Mouse (Mus musculus) right cerebral cortex, postnatal 36 days (tissue): ENCODE results near the gene Ugt1a6b.

Experiments used
- DNase-seq, 2 experiments: peaks; one replicate each; pipeline ENCODE4 v3.0.0; 2022; ENCODE audit warnings: low spot score in 2 of 2, mixed read lengths in 1 of 2

The Ugt1a6b gene

DNA sequence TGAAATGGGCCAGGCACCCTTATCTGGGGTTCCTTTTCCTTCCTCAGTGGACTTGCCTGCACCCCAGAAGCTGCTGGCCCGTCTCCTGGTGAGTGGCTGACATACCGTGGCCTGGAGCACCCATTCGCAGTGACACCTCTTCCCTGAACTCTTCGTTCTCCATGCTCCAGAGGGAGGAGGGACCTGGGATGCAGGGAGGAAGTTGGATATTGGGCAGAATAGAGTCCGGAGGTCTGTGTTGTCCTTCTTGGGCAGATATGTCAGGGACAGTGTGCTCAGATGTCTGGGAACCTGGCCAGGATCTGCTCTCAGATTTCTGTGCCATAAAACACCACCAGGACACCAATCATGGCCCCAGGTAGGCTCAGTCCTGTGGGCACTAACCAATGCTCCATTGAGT lies 137.0 kb downstream of the Ugt1a6b start:
- DNase-seq = no peak

DNA sequence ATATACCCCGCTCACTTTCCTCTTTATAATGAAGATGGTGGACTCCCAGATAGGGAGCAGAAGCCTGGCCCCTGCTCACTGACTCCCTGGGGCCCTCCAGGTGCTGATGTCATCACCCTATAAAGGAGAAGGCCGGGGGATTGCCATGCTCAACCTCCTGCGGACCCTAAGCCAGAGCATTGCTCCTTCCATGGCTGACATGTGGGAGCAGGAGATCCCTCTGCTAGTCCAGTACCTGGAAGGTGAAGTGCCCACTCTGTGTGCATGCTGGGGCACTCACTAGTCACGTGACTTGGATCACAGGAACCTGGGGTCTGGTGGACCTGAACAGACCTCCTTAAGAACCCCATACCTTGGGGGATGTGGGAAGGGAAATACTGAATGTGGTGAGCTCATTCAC lies 137.5 kb downstream of the Ugt1a6b start:
- no peak for DNase-seq

DNA sequence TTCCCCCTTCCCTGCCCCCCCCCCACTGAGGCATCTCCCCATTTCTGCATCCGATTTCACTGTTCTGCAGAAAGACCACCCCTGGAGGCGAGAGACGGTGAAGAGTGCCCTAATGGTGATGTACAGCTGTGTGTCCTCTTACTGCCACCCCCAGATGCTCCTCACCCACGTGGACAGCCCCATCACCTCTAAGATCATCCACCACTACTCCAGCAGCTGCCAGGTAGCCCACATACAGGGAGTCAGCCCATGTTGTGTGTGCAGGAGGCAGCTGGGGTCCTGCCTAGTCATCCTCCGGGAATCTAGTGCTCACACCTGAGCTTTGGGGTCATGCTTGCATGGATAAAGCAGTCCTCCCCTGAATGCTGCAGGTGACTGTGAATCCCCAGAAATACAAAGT lies 140.8 kb downstream of the Ugt1a6b start:
- DNase-seq = no peak

DNA sequence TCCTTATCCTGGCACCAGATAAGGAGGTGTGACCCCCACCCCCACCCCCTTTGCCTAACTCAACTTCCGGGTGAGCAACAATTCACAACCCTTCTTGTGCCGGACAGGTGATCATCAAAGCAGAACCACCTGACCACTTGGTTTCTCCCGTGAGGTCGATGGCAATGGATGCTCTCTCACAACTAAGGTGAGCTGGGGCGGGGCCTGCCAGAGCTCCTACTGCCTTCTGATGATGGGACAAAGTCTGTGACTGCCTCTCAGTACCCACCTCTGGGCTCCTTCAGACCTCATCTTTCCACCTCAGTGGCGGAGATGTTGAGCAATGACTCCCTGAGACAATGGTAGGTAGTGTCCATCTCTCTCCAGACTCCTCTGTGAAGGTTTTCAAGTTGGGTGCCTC lies 142.8 kb downstream of the Ugt1a6b start:
- no peak for DNase-seq

DNA sequence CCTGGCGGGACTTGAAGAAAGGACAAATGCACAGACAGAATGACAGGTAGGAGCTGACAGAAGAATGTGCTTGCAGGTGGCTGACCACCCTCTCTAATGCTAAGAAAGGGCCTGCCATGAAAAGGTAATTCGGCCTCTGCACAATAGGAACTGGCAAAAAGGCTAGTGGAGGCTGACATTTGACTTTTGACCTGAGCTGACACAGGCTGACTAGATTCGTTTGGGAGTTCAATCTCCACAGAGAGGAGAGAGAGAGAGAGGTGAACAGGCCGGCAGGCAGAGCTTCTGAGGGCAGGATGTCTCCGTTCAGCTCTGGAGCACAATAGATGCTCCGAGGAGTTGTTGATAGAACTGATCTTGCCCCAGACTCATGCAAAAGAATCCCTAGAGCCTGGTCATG lies 143.3 kb downstream of the Ugt1a6b start:
- DNase-seq = no peak

DNA sequence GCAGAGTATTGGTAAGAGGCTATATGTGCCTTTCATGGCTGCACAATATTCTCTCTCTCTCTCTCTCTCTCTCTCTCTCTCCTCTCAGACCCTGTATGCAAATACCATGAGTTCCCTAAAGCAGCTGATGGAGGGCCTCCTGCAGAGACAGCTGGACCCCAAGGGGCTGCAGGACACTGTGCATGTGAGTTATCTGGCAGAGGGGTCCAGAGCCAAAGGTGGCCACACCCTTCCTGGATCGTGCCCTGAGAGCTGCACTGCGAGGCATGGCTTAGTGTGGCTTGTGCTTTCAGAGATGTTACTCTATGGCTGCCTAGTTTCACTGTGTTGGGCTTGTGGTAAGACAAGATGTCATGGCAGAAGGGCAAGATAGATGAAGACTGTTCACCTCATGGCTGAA lies 144.6 kb downstream of the Ugt1a6b start:
- DNase-seq = no peak

DNA sequence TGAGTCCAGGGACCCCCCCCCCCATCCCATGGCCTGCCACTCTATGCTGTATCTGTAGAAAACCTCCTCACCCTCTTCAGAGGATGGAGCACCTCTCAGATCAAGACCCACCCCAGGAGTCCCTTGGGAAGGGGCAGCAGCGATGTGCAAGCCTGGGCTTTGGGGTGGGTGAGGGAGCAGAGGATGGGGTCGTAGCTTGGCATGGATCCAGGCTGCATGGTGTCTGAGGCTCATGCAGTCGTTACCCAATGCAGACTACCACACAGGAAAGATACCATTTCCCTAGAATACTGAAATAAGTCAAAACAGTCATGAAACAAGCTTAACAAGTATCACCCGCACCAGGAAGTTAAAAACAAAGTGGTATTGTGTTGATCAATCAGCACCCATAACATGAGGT lies 145.6 kb downstream of the Ugt1a6b start:
- no peak for DNase-seq

DNA sequence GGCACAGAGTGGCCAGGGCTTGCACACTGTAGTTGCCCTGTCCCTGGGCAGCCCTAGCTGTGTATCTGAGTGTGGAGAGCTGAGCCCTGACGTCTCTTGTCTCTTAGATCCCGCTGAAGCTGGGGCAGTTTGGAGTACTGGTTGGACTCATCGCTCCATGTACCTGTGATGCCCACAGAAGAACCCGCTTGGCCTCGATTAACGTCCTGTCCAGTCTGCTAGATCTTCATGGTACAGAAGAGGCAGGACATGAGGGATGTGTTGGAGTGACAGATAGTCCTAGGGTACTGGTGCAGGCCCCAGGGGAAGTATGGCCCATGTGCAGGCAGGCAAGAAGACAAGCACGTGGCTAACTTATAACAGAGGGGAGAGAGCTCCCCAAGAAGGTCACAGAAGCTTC lies 146.5 kb downstream of the Ugt1a6b start:
- DNase-seq = no peak

DNA sequence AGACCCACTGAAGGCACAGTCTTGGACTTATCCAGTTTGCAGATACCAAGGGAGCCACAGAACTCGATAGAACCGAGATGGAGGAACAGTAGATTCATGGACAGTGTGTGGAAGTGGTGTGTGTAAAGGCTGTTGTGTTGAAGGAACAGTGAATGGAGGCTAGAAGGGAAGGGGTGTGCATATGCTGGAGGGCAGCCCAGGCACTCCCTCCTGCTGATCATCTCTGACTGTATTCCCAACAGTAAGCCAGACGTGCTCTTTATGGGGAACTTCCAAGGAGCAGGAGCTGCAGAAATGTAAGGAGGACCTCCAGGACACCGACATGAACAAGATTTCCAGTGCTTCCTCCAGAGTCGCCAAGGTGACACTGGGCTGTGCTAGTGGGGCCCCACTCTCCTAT lies 147.0 kb downstream of the Ugt1a6b start:
- no peak for DNase-seq

DNA sequence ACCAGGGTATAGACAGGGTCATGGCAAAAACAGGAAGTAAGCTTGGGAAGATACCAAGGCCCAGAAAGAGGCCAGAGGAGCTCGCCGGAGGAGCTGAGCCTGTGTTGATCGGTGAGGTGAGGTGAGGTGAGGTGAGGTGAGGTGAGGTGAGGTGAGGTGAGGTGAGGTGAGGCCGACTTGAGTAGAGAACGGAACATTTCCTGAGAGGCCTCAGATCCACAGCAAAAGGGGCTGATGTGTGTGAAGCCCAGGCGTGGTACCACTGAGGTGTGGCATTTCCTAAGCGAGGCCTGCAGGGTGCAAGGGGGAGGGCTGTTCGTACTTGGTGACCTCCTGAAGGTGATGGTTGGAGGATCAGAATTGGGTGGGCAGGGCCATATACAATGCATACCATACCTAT lies 150.1 kb downstream of the Ugt1a6b start:
- no peak for DNase-seq

DNA sequence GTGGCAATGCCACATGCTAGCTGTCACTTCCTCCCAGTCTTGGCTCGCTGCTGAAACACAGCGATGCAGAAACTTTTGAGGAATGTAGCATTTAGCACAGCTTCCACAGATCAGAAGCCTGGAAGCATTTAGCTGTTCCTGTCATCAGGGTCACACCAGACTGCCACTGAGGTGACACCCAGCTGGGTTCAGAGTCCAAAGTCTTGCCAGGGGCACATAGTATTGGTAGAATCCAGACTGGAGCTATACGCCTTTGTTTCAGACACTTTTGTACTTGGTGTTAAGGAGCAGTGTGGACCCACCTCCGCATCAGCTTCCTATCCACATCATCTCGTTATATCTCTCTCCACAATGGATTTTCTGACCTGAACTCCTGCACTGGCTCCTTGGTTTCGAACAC lies 150.5 kb downstream of the Ugt1a6b start:
- no peak for DNase-seq

DNA sequence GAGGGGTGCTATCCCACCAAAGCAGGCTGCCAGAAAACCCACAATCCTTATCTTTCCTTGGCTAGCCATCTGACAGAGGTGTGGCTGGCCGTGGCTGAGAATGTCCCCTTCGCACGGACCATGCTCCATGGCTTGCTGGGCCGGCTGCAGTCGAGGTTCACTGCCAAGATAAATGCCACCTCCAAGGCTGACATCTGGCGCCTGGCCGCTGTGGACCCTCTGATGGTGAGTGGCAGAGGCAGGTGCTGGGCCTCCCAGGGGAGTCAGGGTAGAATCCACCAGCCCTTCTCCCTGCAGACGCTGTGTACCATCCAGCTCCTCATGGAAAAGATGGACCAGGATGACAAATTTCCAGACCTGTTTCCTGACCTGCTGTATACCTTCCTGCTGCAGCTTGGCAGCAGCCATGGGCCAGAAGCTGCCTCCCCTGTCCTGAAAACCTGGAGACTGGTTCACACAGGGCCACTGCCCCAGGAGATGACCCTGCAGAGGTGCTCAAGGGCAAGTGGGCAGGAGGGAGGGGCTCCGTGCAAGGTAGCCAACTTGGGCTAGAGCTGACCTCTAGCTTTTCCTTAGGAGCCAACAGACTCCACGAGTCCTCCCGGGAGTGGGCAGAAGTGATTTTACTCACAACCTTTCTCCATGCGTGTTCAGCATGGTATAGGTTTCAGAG lies 151.9 kb downstream of the Ugt1a6b start:
- DNase-seq = no peak

DNA sequence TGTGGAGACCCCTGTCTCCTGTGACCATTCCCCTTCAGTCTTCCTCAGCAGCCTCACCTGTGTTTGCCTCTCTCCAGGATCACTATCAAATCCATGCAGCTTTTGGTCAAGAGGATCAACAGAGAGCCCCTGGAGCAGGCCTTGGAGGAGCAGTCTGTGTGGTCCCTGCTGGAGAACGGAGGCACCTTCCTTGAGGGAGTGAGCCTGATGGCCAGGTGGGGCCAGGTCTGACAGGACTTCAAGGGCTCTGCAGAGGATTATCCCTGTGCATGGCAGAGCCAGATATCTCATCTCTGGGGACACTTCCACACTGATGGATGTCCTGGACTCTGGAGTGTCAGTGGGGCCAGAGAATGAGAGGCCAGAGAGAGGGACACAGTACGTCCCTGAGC lies 152.4 kb downstream of the Ugt1a6b start:
- no peak for DNase-seq

DNA sequence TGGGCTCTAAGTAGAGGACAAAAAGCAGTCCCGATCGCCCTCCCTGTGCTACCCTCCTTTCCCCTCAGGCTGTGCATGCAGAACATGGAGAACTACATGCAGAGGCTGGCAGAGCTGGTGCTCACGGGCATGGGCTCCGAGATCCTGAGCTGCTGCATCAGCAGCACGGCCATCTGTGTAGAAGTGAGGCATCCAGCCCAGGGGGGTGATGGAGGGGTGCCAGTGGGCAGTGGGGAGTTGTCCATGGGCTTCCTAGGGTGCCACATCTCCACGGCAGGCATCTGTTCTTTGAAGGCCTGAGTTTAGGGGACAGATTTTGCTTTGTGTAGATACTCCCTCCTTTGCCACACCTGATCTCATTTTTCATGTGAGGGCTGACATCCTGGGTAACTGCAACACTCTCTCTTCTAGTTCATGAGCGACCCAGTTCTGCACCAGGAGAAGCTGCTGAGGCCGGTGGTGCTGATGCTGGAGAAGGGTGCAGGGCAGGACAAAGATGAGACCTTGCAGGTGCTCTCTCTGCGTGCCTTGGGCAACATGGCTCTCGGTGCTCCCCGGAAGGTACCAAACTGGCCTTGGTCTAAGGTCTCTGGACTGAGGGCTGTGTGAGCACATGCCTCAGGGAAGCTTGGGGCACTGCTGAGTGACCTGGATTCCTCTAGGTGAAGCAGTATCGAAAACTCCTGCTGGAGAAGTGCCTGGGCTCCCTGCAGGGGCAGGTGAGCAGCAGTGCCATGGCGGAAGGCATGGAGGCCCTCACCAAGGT lies 153.1 kb downstream of the Ugt1a6b start:
- DNase-seq = no peak

DNA sequence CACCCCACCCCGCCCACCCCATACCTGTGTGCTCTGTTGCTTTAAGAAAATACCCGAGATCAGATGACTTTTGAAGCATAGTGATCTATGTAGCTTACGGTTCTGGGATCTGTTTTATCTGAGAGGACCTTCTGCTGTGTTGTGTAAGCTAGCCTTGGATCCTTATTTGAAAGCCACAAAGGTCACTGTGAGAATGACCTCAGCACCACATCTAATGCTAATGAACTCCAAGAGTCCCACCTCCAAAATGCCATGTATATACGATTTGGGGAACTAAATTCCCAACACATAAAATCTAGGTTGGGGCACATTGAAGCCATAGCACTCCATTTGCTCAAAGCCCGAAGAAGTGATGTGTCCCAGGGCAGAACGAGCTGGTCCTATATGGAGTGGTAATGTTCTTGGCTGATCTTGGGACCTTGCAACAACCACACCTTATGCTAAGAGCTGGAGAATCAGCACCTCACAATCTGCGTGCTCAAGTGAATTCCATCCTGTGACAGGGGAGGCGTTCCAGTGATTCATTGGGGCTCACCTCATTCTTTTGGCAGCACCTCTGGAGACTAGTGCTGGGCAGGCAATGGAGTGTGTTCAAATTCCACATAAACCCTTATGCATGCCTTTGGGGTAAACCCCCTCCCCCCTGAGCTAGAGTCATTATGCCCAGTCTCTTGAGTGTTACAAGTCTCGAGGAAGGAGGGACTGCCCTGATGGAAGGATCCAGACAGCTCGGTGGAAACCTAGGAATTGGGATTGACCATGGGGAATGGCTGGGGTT lies 154.0 kb downstream of the Ugt1a6b start:
- no peak for DNase-seq

DNA sequence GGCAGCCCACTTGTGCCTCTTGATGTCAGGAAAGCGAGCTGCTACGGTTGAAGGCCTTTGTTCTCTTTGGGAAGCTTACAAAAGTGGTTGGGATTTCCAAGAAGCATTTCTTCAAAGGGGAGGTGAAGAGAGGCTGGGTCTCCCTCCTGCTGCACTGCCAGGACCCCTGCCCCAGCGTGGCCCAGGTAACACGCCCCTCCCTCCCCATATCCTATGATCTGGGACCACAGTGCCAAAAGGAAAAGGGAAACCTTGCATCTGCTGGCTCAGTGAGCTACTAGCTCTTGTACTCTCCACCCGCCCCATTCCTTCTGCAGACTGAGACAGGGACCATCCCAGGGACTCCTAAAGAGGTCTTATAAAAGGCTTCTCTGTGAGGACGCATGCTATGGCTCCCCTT lies 154.6 kb downstream of the Ugt1a6b start:
- no peak for DNase-seq

DNA sequence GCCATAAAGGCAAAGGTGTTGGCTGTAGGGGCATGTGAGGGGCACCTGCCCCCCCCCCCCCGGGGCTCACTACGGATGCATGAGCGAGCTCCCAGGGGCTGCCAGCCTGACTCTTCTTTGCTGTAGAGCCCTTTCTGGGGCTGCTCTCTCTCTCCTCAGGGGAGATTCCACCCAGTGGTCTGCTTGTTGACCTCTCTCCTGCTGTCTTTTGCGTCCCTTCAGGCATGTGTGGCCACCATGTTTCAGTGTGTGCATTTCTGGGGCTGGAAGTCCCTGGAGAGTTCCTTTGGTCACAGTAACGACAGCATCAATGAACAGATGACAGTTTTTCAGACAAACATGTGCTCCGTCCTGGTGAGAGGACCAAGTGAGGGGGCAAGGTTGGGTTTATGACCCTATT lies 155.3 kb downstream of the Ugt1a6b start:
- DNase-seq = no peak

DNA sequence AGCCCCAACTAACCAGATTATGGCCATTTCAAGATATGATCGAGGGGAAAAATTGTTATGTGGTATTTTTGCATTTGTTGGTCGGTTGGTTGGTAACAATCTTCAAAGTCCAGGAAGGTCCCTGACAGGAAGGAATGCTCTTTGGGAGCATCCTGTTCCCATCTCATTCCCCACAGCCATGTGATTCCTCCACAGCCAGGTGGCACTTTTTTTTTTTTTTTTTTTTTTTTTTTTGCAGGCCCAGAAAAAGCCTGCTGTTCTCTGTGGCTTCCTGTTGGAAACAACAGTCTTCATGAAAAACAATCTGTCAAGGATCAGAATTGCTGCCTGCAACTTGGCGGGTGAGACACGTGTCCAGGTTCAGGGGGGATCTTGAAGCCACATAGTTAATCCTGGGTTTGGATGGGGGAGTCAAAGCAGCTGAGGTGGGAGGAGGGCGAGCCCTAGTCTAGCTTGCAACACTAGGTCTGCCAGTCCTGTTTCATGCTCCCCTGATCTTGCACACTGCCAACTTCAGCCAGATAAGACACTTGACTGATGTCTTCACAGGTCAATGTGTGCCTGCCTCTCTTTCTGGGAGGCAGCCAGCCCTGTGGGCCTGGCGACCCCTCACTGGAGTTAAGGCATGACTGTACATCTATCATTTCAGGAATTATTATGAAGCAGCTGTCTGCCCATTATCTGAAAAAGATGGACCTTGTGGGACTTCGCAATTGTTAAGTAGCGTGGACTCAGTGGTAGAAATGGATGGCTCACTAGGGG lies 156.0 kb downstream of the Ugt1a6b start:
- no peak for DNase-seq

DNA sequence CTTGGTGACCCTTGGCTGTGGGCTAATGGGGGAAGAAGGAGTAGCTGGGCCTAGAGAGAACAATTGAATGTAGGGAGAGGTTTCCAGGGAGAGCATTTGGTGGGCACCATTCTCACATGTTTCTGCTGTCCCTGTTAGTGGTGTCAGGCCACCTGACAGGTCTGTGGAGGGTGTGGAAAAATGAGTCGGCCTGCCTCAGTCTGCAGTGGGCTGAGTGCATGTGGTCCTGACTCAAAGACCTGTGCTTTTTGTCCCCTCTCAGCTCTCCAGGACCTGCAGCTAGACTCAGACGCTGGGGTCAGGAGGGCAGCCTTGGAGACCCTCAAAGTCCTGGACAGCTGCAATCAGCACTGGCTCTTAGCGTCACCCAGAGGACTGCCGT lies 156.6 kb downstream of the Ugt1a6b start:
- no peak for DNase-seq

DNA sequence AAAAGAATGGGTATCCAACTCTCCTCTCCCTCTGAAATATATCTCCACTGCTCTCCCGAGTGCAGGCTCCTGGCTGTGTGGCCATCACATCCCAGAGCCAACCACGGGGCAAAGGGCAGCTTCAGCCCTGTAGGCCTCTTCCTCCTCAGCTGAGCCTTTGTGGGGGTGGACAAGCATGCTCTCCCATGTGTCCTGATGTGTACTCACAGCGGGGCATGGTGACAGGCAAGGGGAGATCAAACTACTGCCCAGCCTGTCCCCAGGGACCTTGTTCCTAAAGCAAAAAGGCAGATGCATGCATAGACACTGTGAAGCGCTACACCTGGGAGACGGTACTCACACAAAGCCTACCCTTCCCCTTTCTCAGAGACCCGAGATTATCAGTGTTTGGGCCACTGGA lies 157.1 kb downstream of the Ugt1a6b start:
- no peak for DNase-seq

DNA sequence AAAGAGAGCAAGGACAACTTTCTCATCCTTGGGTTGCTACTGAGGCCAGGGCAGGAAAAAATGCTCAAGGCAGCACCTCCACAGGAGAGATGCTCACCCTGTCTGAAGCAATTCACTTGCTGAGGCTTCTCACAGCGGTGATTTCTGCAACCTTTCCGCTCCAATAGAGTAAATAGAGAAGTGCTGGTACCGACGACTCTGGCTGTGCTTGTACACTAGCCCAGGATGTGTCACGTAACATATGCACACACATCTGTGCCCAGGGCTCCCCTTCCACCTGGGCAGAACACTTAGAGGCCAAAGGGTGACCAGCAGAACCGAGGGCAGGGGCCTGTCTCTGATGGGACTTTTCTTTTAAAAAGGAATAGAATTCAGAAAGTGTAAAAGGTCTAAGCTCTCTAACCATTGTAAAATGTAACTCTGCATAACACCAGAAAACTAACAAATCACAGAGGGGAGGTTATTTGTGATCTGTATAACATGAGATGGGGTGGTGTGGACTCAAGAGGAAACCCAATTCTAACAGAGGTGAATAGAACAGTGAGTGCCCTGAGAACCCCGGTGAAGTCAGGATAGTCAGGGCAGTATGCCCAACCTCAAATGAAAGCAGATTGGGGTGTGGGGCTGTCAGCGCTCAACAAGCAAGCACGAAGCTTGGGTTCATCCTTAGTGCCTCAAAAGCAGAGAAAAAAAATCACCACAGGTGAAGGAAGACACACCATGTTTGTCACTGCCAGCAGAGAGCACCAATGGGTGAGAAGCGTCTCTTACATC lies 157.7 kb downstream of the Ugt1a6b start:
- no peak for DNase-seq
